Mouse (Mus musculus) central nervous system, embryonic 14 days (tissue): ENCODE results near the gene Usp35. TPM values are rescaled to one million over a fixed set of nuclear protein-coding genes. Genes with fewer than 3 reads are reported as not detected.

Experiments
- polyA plus RNA-seq: library from polyadenylated mRNA; depleted of rRNA; stranded (reverse); fragments of >200 nt; gene quantifications from 2 replicates; pipeline ENCODE4 v1.2.3, GENCODE M21; 2012; rRNA removed

The Usp35 gene
- 12.5 and 12.7 TPM in 2 replicates for polyA plus RNA-seq

GRCm38 (mm10) chr7:97331726-97332666, at the start of gene Usp35, which contains the start of gene Kctd21:
Gene Usp35, minus strand, starts transcription at chr7:97332020.
Gene Kctd21, plus strand, starts transcription at chr7:97332327.

Other genes with a start within 250 kb of the Usp35 start
- gene Kctd21, start 307 bp upstream of the Usp35 start, polyA plus RNA-seq: 6.6 and 7.5 TPM in 2 replicates
- gene Alg8, start 39.6 kb upstream of the Usp35 start, polyA plus RNA-seq: 28.5 and 30.6 TPM in 2 replicates
- 312 and 413 TPM in 2 replicates for gene Ndufc2, start 68.0 kb upstream of the Usp35 start, polyA plus RNA-seq
- 1.9 and 2.5 TPM in 2 replicates for gene Thrsp, start 85.7 kb upstream of the Usp35 start, polyA plus RNA-seq
- 1.9 and 2.4 TPM in 2 replicates for gene Kctd14, start 119.3 kb upstream of the Usp35 start, polyA plus RNA-seq
- 78.7 and 83.3 TPM in 2 replicates for gene Ints4, start 148.9 kb upstream of the Usp35 start, polyA plus RNA-seq
- 44.3 and 46.6 TPM in 2 replicates for gene Aamdc, start 247.5 kb upstream of the Usp35 start, polyA plus RNA-seq
- gene Rsf1, start 247.9 kb upstream of the Usp35 start, polyA plus RNA-seq: 16.9 and 17.3 TPM in 2 replicates